Mouse (Mus musculus): ENCODE measurements at regions not wholly inside any gene's neighbourhood (a gene's known extent, or its start where the extent isn't known, plus 50 kb on each side); places are given as distances from the start of the nearest gene placed in this dataset.

- Histone ChIP-seq H3K4me3 (ENCODE audit: insufficient read depth, low read length) (no peak overlapping the region), H3K4me1 (ENCODE audit: control insufficient read depth, insufficient read depth, low read length) (no peaks in the 10 kb centered on the region), H3K27ac (ENCODE audit: insufficient read depth, low read depth, low read length) (no peak overlapping the region)
- TF ChIP-seq POLR2A (IDR thresholded peaks at IDR 0.05; ENCODE audit: borderline replicate concordance, low read depth, low read length), result no peak
- TF ChIP-seq CTCF (IDR thresholded peaks at IDR 0.05; ENCODE audit: low read depth, low read length), result no peak
These were observed 210.3 kb upstream of the Sash1 start for GRCm38 (mm10) chr10:9096207-9096606.

DNA sequence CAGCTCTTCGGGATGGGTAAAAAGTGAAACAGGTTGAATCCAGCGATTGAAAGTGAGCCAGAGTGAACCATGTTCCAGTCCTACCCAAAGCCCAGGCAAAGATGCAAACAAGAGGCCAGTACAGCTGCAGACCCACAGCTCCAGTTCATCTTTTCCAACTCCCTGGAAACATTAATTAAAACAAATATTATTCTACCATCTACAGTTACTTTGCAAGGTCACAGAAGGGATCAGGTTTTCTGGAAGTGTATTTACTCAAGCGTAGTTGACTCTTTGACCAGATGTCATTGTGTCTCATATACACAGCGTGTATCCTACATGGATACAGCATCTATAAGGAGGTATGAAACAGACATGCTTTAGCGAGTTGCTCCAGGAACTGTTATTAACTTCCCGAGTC lies 209.3 kb upstream of the Sash1 start:
- no peaks in the 10 kb centered on the region for H3K4me1 ChIP-seq (ENCODE audit: control insufficient read depth, insufficient read depth, low read length)
- H3K27ac ChIP-seq (ENCODE audit: insufficient read depth, low read depth, low read length), result no peak overlapping the region
- TF ChIP-seq CTCF (IDR thresholded peaks at IDR 0.05; ENCODE audit: low read depth, low read length) (no peak), POLR2A (IDR thresholded peaks at IDR 0.05; ENCODE audit: borderline replicate concordance, low read depth, low read length) (no peak)
- H3K4me3 ChIP-seq (ENCODE audit: insufficient read depth, low read length), result no peak overlapping the region

GRCm38 (mm10) chr10:9092237-9092885 lies 206.5 kb upstream of the Sash1 start:
- no peak overlapping the region for H3K4me3 ChIP-seq (ENCODE audit: insufficient read depth, low read length)
- TF ChIP-seq CTCF (IDR thresholded peaks at IDR 0.05; ENCODE audit: low read depth, low read length) (no peak), POLR2A (IDR thresholded peaks at IDR 0.05; ENCODE audit: borderline replicate concordance, low read depth, low read length) (no peak)
- H3K4me1 ChIP-seq (ENCODE audit: control insufficient read depth, insufficient read depth, low read length), result no peaks in the 10 kb centered on the region
- no peak overlapping the region for H3K27ac ChIP-seq (ENCODE audit: insufficient read depth, low read depth, low read length)

DNA sequence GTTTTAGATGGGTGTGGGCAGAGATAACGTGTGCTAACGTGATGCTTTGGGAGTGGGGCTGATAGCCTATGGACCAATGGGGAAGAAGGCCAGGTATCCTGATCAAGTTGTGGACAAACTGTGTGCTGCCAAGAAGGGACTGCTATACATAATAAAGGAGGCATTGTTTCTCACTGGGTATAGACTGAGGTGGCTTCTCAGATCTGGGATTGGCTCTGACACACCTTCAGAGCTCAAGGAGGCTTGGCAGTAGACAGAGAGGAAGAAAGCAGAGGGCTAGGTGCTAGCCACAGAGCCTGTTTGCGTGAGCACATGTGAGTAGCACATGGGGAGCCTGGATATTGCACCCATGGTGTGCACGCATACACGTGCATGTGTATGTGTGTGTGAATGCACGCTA lies 205.1 kb upstream of the Sash1 start:
- Histone ChIP-seq H3K27ac (ENCODE audit: insufficient read depth, low read depth, low read length) (no peak overlapping the region), H3K4me3 (ENCODE audit: insufficient read depth, low read length) (no peak overlapping the region), H3K4me1 (ENCODE audit: control insufficient read depth, insufficient read depth, low read length) (no peaks in the 10 kb centered on the region)
- TF ChIP-seq POLR2A (IDR thresholded peaks at IDR 0.05; ENCODE audit: borderline replicate concordance, low read depth, low read length) (no peak), CTCF (IDR thresholded peaks at IDR 0.05; ENCODE audit: low read depth, low read length) (no peak)

DNA sequence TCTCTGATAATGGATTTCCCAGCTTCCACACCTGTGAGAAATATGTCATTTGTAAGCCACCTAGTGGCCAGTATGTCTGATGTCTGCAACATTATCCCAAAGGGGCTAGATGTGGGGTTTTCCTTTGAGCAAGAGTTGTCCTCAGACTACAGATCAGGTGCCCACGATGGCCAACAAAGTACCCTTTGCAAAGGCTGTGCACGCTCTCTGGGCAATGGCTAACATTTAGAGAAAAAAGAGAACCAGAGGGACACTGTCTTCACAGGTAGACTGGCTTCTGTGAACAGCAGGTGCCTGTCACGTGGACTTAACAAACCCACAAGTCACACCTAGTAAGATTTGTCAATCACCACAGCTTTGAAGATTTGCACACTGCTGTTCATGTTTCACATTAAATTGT lies 202.0 kb upstream of the Sash1 start:
- TF ChIP-seq CTCF (IDR thresholded peaks at IDR 0.05; ENCODE audit: low read depth, low read length) (no peak), POLR2A (IDR thresholded peaks at IDR 0.05; ENCODE audit: borderline replicate concordance, low read depth, low read length) (no peak)
- Histone ChIP-seq H3K4me1 (ENCODE audit: control insufficient read depth, insufficient read depth, low read length) (no peaks in the 10 kb centered on the region), H3K27ac (ENCODE audit: insufficient read depth, low read depth, low read length) (no peak overlapping the region), H3K4me3 (ENCODE audit: insufficient read depth, low read length) (no peak overlapping the region)

DNA sequence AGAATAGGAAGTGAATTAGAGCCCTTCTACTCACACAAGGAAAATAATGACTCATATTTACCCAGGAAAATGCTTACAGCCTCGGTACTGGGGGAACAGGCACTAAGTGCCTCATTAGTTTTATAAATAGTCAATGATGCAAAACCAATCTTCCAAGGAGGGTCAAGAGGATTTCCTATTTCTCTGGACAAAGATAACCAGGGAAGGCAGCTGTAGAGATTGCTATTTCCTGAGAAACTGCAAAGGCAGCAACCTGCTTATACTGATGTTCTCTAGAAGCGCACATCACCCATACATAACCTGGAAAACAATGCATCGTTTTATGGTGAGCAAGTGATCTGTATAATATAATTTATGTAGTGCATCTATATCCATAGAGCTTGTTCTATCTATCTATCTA lies 201.3 kb upstream of the Sash1 start:
- no peaks in the 10 kb centered on the region for H3K4me1 ChIP-seq (ENCODE audit: control insufficient read depth, insufficient read depth, low read length)
- no peak overlapping the region for H3K4me3 ChIP-seq (ENCODE audit: insufficient read depth, low read length)
- TF ChIP-seq CTCF (IDR thresholded peaks at IDR 0.05; ENCODE audit: low read depth, low read length), result no peak
- TF ChIP-seq POLR2A (IDR thresholded peaks at IDR 0.05; ENCODE audit: borderline replicate concordance, low read depth, low read length), result no peak
- H3K27ac ChIP-seq (ENCODE audit: insufficient read depth, low read depth, low read length), result no peak overlapping the region

DNA sequence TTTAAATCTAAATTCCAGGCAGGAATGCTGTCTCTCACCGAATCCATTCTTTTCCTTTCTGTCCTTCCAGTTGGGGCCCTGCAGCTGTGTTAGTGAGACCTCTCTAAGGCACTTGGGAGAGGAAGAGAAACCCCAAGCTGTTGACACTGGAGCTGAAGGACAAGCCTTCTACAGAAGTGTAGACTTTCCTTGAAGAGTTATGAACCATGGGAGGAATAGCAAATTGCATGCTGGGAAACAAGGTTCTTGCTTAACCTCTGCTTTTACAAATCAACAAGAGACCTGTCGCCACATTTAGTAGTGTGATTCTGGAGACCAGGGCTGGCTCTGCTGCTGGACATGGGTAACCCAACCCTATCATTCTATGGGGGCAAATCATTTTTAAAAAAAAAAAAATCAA lies 200.8 kb upstream of the Sash1 start:
- TF ChIP-seq POLR2A (IDR thresholded peaks at IDR 0.05; ENCODE audit: borderline replicate concordance, low read depth, low read length) (no peak), CTCF (IDR thresholded peaks at IDR 0.05; ENCODE audit: low read depth, low read length) (no peak)

GRCm38 (mm10) chr10:9085441-9085840 lies 199.6 kb upstream of the Sash1 start:
- Histone ChIP-seq H3K4me3 (ENCODE audit: insufficient read depth, low read length) (no peak overlapping the region), H3K4me1 (ENCODE audit: control insufficient read depth, insufficient read depth, low read length) (no peaks in the 10 kb centered on the region), H3K27ac (ENCODE audit: insufficient read depth, low read depth, low read length) (no peak overlapping the region)
- no peak for TF ChIP-seq POLR2A (IDR thresholded peaks at IDR 0.05; ENCODE audit: borderline replicate concordance, low read depth, low read length)
- TF ChIP-seq CTCF (IDR thresholded peaks at IDR 0.05; ENCODE audit: low read depth, low read length), result no peak

More for the DNA sequence above, 200.8 kb upstream of the Sash1 start:
- Histone ChIP-seq H3K27ac (ENCODE audit: insufficient read depth, low read depth, low read length) (no peak overlapping the region), H3K4me3 (ENCODE audit: insufficient read depth, low read length) (no peak overlapping the region), H3K4me1 (ENCODE audit: control insufficient read depth, insufficient read depth, low read length) (no peaks in the 10 kb centered on the region)

DNA sequence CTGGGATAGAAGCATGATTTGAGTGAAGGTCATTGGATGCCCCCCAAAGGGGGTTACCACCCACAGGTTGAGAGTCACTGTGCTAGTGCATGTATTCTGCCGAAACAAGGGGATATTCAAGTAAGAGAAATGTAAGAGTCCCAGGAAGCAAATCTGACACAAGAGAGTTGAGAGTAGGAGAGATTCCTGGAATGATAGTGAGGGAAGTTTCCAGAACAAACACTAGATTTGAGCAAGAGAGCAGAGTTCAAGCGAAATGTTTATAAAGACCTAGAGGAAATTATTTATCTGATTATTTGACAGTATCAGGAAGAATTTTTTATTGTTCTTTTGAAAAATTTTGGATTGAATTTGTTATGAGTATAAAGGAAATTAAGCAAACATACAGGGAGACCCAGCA lies 189.0 kb upstream of the Sash1 start:
- H3K27ac ChIP-seq (ENCODE audit: insufficient read depth, low read depth, low read length), result no peak overlapping the region
- H3K4me3 ChIP-seq (ENCODE audit: insufficient read depth, low read length), result no peak overlapping the region
- no peaks in the 10 kb centered on the region for H3K4me1 ChIP-seq (ENCODE audit: control insufficient read depth, insufficient read depth, low read length)
- TF ChIP-seq CTCF (IDR thresholded peaks at IDR 0.05; ENCODE audit: low read depth, low read length) (no peak), POLR2A (IDR thresholded peaks at IDR 0.05; ENCODE audit: borderline replicate concordance, low read depth, low read length) (no peak)

- Histone ChIP-seq H3K4me1 (ENCODE audit: control insufficient read depth, insufficient read depth, low read length) (no peaks in the 10 kb centered on the region), H3K4me3 (ENCODE audit: insufficient read depth, low read length) (no peak overlapping the region), H3K27ac (ENCODE audit: insufficient read depth, low read depth, low read length) (no peak overlapping the region)
- TF ChIP-seq CTCF (IDR thresholded peaks at IDR 0.05; ENCODE audit: low read depth, low read length) (no peak), POLR2A (IDR thresholded peaks at IDR 0.05; ENCODE audit: borderline replicate concordance, low read depth, low read length) (no peak)
These were observed 185.8 kb upstream of the Sash1 start for GRCm38 (mm10) chr10:9071630-9072029.
